Comparison of ENCODE assay signal across 12 mouse cellular contexts in genomic region chr12:97158332-97158731, GRCm38 (mm10).
"Had no signal": no experiment of that assay in that cellular context is flagged by ENCODE, and none has a peak within 500 bp of the region (broad histone marks: within the 10 kb centered on the region; RNA-seq: fewer than 3 reads in every experiment).

No protein-coding gene starts in this region.

- H3K27me3 ChIP-seq: liver, embryonic 15.5 days; midbrain, embryonic 13.5 days had no signal

- H3K4me3 ChIP-seq: limb, embryonic 10.5 days; liver, embryonic 15.5 days; midbrain, embryonic 13.5 days had no signal

- H3K4me2 ChIP-seq: liver, embryonic 11.5 days; liver, embryonic 15.5 days; midbrain, embryonic 13.5 days had no signal

- DNase-seq: kidney, adult 8-10 months; lung, adult 2 months; lung, postnatal 14 days; right cerebral cortex, adult 18-20 months; right cerebral cortex, postnatal 25 days; thymus, adult 18-20 months; thymus, postnatal 14 days had no signal

- H3K9me3 ChIP-seq: limb, embryonic 10.5 days; liver, embryonic 15.5 days; midbrain, embryonic 13.5 days had no signal

- H3K27ac ChIP-seq: limb, embryonic 10.5 days; liver, embryonic 15.5 days; macrophage; midbrain, embryonic 13.5 days had no signal

- H3K36me3 ChIP-seq: limb, embryonic 10.5 days; liver, embryonic 15.5 days; midbrain, embryonic 13.5 days had no signal

- H3K4me1 ChIP-seq: liver, embryonic 15.5 days; midbrain, embryonic 13.5 days had no signal

- ATAC-seq: midbrain, embryonic 13.5 days had no signal

- H3K9ac ChIP-seq: liver, embryonic 15.5 days; midbrain, embryonic 13.5 days had no signal
